Mouse (Mus musculus): ENCODE measurements around the gene Cldn34b4. TPM values are rescaled to one million over a fixed set of nuclear protein-coding genes. Genes with fewer than 3 reads are reported as not detected.

Gene Cldn34b4
- not detected in 2 replicates for polyA plus RNA-seq (2015; fragmentation: Nextera tagmentation; extraction: Ambion mirVana)

GRCm38 (mm10) chrX:76393050-76393449 is at the start of gene Cldn34b4:
TSS of gene Cldn34b4 (plus strand) at chrX:76393350.
- Histone ChIP-seq H3K27me3 (replicated peaks) (no peaks in the 10 kb centered on the region), H3K4me1 (no peaks in the 10 kb centered on the region), H3K36me3 (no peaks in the 10 kb centered on the region), H3K9me3 (no peaks in the 10 kb centered on the region), H3K4me3 (replicated peaks) (no peak within 1 kb of the TSS), H3K4me2 (no peak within 1 kb of the TSS), H3K27ac (no peak within 1 kb of the TSS), H3K9ac (no peak within 1 kb of the TSS)
- no peak for ATAC-seq (ENCODE audit: insufficient read depth, low FRiP score, low read depth)
- WGBS, result 84% methylated on average over 3 of the region's 3 CpGs

Other genes with a start within 250 kb of the Cldn34b4 start
- gene Cldn34b3, start 129.0 kb upstream of the Cldn34b4 start, polyA plus RNA-seq (2015; fragmentation: Nextera tagmentation; extraction: Ambion mirVana), result not detected in 2 replicates
- gene Cldn34d, start 209.6 kb downstream of the Cldn34b4 start, polyA plus RNA-seq (2015; fragmentation: Nextera tagmentation; extraction: Ambion mirVana), result not detected in 2 replicates